Mouse (Mus musculus): ENCODE measurements around the gene Msrb3. TPM values are rescaled to one million over a fixed set of nuclear protein-coding genes. Genes with fewer than 3 reads are reported as not detected.

The Msrb3 gene
- polyA plus RNA-seq, 2 experiments from 2014 or later: 0.48 to 0.61 TPM

DNA sequence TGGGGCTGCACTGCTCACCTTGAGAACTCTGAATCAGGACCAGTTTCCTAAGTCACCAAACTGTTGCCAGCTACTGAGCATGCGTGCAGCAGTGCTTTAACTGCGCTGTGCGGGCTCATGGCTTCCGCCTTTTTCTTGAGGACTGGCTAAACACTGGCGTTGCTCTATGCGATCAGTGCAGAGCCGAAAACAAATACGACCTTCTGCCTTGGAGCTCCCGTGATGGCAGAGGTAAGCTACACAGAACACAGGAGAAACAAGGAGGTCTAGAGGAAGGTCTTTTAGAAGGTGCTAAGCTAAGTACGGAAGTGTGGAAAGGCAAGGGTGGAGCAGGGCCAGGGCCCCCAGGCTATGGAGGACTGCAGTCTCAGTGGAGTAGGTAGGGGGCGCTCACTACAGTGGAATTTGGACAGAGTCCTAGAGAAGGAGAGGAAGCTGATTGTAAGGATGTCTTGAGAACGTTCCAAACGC lies 41.3 kb downstream of the Msrb3 start:
- peak; percentile 97 for ATAC-seq

DNA sequence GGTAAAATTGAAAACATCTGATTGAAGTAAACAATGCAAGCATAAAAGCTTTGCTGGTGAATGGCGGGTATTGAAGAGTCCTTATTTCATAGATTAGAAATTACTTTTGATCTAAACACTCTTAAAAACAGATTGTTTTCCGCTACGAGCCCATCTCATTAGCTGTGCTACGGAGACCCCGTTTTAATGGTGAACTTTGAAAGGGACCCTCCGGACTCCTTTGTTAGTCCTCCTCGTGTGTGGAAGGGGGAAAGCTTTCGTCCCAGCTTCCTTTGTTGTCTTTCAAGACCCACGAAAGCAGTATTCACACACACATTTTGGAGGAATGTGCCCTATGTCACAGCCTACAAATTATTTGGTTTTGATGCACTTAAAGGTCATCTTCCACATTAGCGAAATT lies 44.6 kb downstream of the Msrb3 start:
- no peak for ATAC-seq

DNA sequence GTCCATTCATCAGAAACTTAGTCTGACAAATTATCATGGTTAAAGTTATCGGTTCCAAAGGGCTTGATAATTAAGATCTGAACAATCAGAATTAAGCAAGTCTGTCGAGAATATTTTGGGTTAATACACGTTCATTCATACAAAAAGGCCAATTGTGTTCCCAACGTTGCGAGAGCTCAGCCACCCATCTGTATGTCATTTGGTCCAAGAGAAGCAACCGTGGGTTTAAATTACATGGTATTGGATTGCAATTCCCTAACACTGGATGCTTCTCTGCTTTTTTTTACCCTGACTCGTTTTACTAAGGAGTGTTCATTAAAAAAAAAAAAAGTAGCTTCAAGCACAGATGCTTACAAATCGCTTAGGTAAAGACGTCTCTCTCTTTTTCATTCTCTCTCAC lies 45.1 kb downstream of the Msrb3 start:
- ATAC-seq: no peak

DNA sequence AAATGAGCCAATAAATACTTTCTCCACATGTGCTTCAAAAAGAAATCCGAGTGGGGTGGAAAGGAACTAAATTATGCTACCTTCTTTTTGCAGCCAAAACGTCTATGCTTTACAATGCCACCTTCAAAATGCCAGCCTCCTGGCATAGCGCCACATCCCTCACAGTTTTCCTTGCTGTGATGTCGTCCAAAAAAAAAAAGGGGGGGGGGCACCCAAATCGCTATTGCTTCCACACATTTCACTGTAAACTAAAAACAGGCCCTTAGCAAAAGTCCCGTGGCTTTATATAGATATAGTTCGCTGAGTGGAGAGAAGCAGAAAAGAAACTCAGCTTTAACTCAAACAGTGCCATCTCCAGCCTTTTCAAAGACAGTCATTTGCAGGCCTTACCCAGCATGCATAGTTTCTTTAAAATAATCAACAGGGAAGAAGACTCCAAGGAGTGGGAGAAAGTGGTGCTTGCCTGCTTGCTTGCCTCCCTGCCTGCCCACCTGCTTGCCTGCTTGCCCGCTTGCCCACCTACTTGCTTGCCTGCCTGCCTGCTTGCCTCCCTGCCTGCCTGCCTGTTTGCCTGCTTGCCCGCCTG lies 47.6 kb downstream of the Msrb3 start:
- no peak for ATAC-seq

DNA sequence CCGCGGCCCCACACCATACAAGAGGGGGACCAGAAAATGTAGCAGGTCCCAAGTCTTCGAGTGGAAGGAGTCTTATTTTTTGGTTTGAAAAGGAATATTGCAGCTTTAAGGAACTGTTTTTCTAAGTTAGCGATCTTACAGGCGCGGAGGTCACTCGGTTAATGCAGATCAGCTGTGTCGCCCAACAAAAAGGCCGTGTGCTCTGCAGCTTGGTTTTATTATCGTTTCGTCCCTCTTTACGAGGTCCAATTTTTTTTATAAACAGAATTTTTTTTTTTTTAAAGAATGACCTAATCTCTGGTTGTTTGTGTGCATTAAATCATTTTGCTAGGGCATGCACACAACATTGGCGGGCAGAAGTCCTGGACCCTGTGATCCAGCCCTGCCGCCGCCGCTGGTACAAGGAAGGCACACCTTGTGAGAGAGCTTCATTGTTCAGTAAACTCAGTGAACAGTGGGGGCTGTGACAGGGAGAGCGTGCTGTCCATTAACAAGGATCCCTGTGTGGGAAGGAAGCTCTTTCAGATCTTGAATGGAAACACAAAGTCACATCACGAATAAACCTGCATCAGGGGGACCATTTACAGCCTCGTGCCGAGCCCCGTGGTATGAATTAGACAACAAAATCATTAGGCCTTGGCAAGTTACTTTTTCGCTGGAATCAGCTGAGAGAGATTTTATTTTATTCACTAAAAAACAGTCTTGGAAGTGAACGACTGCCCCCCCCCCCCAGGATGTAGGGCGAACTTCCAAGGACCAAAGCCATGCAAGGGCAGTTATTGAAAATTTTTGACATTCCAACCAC lies 48.3 kb downstream of the Msrb3 start:
- ATAC-seq: no peak

DNA sequence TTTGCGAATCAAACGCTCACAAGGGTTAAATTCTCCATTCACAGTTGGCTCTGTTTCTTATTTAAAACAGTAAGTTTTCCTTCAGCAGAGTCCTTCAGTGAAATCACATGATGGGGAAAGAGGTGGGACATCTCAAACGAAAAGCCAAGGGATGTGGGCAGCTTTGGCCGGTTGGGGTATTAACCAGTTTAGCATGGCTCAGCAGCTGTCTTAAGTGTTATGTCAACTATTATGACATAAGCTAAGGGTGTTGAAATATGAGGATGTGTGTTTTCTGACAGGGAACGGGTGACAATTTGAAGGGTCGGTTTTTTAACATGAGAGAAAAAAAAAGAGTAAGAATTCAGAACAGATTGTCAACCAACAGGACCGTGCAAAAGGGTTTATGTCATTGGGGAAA lies 50.2 kb downstream of the Msrb3 start:
- ATAC-seq: no peak

DNA sequence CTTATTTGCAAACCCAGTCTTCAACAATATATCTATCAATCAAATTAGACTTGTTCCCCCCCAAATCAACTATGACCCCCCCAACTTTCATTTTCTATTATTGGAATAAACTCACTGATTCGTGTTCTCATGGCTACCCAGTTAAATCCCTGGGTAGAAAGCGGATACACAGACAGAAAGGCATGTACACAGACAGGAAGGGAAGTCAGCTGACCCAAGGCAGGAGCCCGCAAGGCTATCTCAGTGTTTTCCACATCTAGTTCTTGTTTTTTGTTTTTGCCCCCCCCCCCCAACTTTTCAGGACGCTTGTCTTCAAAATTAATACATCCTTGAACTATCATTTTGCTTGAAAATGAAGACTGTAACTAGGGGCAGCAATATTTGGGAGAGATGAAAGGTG lies 51.1 kb downstream of the Msrb3 start:
- no peak for ATAC-seq

DNA sequence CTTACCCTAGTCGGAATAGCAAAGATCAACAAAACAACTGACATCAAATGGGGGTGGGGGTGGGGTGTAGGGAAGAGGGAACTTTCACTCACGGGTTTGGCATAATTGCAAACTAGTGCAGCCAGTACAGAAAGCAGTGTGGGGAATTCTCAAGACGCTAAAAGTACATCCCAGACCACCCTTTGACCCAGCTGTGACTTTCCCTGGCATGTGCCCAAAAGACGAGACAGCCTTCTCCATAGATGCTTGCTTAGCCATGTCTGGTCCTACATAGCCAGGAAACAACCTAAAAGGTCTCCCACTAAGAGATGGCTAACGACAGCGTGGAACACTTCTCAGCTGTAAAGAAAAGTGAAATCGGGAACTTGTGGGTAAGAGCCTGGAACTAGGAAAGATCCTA lies 58.9 kb downstream of the Msrb3 start:
- ATAC-seq: no peak

DNA sequence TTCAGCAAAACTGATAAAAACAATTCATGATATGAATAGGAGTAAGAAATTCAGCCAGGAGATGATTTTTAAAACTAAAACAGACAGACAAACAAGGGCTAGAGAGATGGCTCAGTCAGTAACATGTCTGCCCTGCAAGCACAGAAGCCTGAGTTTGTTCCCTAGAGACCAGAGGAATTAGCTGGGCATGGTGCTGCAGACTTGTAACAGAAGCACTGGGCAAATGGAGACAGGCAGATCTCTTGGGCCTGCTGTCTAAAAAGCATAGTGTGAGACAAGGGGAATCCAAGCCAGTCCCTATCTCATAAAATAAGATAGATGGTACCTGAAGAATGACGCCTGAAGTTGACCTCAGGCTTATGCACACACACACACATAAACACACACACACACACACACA lies 64.4 kb downstream of the Msrb3 start:
- no peak for ATAC-seq

DNA sequence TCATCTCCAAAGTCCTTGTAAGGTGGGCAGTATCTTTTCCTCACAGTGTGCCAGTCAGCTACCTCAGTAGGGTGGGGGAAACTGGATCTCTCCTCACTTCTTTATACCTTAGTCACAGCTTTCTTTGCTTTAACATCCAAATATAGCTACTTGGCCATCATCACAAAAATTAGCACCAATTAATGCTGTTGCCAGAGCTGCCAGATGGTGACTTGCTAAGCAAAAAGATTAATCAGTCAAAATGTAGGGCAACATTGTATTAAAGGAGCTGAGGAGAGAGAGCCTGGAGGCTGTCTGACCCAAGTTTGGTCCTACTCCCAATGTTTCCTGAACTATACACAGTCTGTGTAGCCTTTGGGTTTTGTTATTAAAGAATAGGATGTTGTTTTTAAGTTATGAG lies 65.1 kb downstream of the Msrb3 start:
- ATAC-seq: no peak

DNA sequence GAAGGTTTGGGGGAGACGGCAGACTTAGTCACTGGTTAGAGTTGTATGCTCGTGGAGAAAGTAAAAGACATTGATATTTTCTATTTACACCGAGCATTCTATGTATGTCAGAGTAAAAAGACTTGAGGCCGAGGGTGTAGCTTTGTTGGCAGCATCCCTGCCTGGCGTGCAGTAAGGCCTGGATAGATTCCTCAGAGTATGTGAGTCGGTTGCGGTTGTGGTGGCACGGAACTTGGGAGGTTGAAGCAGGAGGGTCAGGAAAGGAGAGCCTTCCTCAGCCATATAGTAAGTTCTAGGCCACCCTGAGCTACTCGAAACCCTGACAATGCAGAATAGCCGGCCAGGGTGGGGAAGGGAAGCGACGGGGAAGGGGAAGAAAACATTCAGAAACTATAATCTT lies 71.1 kb downstream of the Msrb3 start:
- ATAC-seq: no peak

DNA sequence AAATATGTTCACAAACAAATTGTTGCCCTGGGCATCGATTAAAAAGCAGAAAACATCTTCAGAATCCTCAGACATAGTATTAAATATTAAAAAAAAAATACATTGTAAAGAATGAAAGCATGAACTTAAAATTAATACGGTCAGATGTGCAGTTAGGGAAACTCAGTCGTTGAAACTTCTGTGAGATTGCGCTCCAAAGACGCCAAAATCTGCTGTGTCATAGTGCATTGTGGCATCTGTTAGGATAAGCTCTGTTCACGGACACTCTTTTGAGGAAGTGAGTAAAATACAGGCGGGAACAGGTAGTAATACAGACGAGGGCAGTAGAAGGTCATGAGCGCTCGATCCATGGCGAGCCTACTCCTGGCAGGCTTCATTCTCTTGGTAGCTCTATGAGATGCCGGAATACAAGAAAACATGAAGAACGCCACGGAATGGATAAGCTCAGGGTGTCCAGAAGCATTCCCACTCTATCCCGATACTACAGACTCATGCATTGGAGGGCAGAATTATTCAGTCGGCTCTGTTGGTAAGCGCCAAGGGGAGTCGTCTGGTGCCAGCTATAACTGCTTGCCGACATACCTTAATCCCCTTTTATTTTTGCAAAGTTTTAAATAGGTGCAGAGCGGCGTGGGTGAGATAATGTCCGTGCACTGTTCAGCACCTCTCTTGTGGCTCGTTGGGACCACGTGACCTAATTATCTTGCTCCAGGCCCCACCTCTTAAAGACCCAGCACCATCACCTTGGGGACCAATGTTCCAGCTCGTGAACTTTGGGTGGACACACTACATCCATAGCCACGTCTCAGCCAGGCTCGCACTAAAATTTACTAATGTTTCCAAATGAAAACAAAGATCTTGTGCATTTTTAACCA lies 71.9 kb downstream of the Msrb3 start:
- ATAC-seq: no peak

DNA sequence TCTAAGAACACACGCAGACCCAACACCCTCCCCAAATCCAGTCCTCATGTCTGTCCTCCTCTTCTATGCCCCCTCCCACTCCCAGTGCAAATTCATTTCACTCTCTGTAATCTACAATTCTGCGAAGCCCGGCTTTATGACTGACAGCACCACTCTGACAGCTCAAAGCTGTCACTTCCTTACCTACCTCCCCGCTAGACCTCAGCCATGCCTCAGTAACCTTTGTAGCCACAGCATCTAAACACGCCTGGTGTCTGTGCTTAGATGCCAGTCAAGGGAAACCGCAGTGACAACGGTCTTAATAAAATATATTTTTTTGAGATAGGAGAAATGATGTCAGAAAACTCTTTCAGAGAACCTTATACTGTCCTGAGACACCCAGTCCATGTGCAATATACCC lies 72.5 kb downstream of the Msrb3 start:
- no peak for ATAC-seq

DNA sequence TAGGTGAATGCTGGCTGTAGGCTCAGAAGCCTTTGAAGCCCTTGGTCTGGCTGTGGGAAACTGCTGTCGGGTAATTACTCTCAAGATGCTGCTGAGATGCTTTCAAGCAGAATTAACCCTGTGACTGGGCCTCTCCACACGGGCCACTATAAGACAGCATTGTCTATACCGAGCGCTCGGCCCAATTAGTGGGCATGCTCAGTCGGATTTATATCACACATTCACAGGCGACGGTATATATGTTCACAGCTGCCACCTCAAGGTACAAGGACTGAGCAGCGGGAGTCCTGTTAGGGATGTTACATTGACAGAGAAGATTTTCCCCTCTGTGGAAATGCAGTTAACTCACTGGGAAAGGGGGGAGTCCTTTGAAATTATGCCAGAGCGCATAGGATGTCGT lies 73.3 kb downstream of the Msrb3 start:
- no peak for ATAC-seq

DNA sequence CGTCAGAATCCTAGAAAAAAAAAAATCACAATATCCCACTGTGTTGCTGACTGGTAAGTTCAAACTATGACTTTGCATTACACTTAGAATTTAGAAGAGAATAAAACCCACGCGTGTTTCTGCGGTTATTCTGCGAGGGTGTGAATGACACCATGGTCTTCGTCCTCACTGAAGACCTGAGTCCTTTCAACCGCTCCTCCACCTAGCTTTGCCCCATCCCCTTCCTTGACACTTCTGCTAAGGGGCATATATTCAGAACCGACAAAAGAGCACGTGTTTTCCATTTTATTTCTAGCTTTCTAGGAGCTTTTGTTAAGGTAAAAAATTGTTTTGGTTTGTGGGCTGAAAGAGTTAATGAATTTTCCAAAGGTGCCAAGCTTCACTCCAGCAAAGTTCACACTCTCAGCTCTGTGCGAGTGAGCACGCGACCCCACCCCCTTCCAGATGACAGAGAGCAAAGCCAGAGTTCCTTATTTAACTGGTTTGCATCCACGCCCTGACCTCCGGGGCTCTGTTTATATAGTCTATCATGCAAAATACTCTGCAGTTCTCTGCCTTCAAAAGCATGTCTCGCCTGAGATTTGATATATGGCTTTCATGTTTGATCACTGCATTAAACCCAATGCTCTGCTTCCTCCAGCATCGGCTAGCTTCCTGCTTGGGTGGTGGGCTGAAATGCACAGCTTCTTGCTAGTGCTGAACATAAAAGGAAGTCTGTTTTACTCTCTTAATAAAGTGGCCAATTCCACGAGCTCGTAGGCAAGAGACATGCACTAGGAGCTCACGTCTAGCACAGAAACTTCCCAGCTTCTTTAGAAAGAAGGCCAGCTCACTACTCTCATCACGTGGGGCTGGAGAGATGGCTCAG lies 77.2 kb downstream of the Msrb3 start:
- no peak for ATAC-seq

DNA sequence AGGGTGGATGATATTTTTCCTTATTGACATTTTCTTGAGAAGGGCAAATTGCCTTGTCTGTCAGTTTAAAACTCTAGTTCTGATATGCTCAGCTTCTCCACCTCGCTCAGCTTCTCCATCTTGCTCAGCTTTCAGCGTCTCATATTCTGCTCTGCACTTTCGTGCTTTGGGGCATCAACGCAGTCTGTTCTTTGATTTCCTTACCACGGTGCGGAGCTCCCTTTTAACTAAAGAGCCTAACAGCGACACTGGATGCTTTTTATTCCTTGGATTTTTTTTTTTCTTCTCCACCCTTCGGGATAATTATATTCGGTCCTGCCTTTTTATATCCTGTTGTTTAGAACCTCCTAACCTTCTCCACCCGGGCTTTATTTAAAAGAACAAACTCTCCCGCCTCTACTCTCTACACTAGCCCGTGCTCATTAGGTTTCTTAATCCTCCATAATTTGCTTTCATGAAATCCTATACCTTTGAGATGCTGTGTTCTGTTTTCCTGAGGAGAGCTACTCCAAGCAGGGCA lies 78.1 kb downstream of the Msrb3 start:
- no peak for ATAC-seq

DNA sequence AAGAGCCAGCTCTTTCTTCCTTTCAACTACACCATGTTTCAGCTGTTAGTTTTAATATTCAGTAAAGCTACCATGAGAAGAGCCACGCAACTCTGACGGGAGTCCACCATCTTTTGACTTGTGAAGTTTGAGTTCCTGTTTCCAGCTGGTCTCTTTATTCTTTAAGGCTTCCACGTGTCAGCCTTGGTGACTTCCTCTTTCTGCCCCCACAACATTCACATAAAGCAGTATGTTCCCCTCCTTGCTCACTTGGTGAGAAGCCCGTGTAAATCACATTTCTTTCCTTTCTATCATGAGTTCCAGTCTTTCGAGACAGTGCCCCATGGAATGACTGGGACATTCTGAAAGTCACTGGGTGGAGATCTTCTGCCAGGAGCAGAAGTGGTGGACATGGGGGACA lies 83.6 kb downstream of the Msrb3 start:
- ATAC-seq: no peak

DNA sequence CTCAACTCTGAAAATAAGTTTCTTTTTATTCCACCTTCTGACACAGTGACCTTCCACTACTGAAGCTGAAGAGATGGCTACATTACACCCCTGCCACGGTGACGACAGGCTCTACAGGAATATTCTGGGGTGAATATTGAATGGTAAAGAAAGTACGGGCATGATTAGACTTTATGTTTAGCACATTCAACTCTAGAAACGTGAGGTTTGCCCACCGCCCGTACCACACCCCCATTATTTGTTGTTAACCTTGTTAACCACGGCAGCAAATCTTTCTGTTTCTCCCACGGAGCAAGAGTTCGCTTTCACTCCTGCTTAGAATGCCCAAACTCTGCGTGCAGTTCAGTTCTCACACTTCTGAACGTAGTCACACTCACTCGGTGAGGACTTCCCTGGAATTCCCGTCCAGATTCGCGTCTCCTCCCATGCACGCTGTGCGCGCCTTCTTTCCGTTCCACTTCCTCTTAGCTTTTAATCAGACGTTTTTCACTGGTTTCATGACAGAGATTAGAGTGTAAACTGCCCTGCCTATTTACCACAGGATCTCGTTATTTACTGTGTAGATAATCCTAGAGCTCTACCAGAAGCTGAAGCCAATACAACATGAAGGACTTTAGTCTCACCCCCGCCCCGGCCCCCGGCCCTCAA lies 87.0 kb downstream of the Msrb3 start:
- ATAC-seq: no peak

DNA sequence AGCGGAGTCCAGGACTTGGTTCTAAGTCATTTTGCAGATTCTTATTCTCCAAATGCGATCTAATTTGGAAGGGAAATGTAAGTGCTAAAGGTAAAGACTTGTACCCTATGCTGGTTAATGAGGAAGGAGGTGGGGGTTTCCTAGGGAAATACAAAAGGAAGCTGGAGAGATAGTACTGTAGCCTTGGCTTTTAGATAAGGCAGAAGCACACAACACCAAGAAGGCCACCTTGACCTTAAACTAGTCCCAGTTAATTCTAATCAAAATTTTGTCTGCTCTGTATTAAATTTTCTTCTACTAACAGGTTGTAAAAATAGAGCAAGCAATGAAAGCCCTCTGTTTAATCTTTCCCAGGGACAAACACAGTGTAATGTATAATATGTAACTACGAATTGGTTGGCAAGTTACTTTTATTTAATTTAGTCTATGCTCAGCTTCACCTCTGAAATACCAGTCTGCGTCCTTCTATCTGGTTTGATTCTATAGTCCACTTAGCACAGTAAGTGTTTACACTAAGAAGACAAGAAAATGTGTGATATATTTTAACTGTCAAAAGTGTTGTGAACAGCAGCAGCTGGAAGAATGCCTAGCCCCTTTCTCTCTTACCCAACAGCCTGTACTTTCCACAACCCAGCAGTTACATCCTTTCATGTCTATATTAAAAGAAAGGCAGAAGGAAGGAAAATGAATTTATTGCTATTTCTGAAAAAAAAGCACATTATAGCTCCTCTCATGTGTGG lies 87.9 kb downstream of the Msrb3 start:
- ATAC-seq: no peak

DNA sequence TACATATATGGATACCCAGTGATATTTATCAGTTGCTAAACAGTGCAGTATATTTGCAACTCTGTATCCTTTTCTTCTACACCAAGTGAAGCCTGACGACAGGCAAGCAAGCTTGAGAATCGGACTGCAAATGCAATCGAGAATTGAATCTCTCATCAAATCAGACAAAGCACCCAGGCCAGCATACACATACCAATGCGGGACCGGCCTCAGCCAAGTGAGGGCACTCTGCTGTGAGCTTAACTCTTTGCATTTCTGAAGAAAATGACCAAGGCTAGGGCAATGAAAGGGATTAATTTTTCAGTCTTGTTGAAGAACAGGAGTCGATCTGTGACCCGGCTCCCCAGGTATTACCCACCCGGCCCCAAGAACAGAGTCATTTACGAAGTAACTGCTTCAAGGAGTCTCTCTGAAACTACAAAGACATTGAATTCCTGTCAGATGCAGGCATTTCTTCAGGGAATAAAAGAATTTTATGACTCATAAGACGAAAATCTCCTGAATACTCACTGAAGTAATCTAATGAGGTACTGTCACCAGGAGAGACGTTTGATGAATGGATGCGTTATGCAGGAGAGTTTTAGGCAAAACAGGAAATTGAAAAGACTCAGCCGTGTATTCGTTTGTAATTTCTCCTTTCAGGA lies 88.7 kb downstream of the Msrb3 start:
- no peak for ATAC-seq

DNA sequence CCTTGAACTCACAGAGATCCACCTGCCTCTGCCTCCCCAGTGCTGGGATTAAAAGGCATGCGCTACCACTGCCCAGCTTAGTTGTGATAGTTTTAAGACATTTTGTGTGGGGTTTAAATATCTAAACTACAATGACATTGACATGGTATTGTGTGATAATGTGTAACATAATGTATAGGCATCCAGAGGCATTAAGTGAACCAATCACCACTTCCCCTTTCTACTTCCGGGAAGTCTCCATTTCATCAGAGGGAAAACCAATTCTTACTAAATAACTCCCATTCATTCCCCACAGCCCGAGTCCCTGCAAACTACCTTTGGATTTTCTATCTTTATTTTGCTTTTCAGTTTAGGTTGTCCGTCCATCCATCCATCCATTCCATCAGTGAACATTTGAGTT lies 90.7 kb downstream of the Msrb3 start:
- no peak for ATAC-seq
